Mouse (Mus musculus): ENCODE results near the gene Smlr1.

- TF ChIP-seq CTCF (IDR thresholded peaks at IDR 0.05; ENCODE audit: extremely low read depth, insufficient read depth, low read length), result no peak
- no peak for TF ChIP-seq POLR2A (IDR thresholded peaks at IDR 0.05; ENCODE audit: extremely low read depth, insufficient read depth, low read length)
Observed at GRCm38 (mm10) chr10:25552936-25553335, 16.9 kb upstream of the Smlr1 start.
